Mouse (Mus musculus) embryonic stem cell, embryonic (primary cell): Measurements from ENCODE around the gene Cd34.

Experiments
- CTCF ChIA-PET, 4 experiments: fragments of 300-600 bp in 2 of 4; fragments of 350-600 bp in 2 of 4; sonication (Branson Sonifier 250); formaldehyde crosslinking; loops; one replicate each; lab custom pipeline; 2022; ENCODE audit warnings: inconsistent platforms in 2 of 4; lab: Charles Lee
- POLR2A ChIA-PET, 4 experiments: fragments of 300-600 bp in 2 of 4; fragments of 350-600 bp in 2 of 4; sonication (Branson Sonifier 250); formaldehyde crosslinking; loops; one replicate each; lab custom pipeline; 2022; ENCODE audit warnings: antibody characterized with exemption in 4 of 4, inconsistent platforms in 1 of 4; lab: Charles Lee

The Cd34 gene

DNA sequence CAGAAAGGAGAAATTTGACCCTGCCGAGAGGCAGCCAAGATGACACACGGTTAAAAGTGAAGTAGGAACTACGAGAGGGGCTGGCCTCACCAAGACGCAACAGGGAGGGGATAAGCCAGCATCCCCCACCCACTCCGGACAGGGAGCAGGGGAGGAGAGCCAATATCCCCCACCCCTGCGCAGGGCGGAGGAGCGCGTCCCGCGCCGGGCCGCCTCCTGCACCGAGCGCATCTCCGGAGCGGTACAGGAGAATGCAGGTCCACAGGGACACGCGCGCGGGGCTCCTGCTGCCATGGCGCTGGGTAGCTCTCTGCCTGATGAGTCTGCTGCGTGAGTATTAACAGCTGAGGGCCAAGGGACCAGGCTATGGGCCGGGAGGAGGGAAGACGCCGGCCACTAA is at the start of gene Cd34:
Gene Cd34, plus strand, starts transcription at position 105 of the 400 bp plus-strand sequence.
- POLR2A ChIA-PET = interaction anchor here in 1 of 4 experiments (0.9 to 1.2 kb wide), 2 partner anchors 13 to 29 kb away, joined by 3 read pairs; no protein-coding TSS in a partner anchor
- CTCF ChIA-PET = interaction anchor here in 1 of 4 experiments (1.2 kb wide), 1 partner anchor 59 kb away, joined by 3 read pairs; no protein-coding TSS in a partner anchor

DNA sequence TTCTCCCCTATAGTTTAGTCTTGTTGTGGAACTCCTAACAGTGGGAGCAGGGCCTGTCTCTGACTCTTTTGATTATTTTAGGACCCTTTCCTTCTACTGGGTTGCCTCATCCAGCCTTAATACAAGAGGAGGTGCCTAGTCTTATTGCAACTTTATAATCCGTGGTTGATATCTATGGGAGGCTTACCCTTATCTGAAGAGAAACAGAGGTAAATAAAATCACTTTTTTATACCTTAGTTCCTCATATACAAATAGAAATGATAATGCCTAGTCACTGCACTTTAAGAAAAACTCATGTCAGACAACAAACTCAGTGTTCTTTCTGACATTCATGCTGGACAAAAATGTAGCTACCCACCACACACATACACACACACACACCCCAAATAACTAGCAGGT is 44.1 kb upstream of the Cd34 start:
- CTCF ChIA-PET = interaction anchor here in 1 of 4 experiments (0.9 kb wide), 1 partner anchor 15 kb away, joined by 3 read pairs; no protein-coding TSS in a partner anchor
- POLR2A ChIA-PET = no interaction called here

DNA sequence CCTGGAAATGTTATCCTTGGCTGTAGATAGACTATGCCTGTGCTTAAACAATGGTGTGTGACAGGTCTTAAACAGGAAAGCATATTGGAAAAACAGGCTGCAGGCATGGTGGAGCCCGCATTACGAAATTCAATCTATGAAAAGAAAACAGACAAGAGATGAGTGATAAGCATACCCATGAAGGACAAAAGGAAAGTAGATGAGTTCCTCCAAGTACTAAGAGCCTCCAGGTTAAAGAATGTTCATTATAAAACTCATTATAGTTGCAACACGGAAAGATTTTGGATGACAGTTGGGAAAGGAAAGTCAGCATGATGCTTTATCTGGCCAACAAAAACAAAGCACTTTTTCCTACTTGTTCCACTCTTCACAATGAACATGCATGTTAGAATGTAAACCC is 43.3 kb upstream of the Cd34 start:
- ChIA-PET POLR2A (no interaction called here), CTCF (interaction anchor here in 1 of 4 experiments (0.9 kb wide), 1 partner anchor 16 kb away, joined by 3 read pairs; no protein-coding TSS in a partner anchor)

DNA sequence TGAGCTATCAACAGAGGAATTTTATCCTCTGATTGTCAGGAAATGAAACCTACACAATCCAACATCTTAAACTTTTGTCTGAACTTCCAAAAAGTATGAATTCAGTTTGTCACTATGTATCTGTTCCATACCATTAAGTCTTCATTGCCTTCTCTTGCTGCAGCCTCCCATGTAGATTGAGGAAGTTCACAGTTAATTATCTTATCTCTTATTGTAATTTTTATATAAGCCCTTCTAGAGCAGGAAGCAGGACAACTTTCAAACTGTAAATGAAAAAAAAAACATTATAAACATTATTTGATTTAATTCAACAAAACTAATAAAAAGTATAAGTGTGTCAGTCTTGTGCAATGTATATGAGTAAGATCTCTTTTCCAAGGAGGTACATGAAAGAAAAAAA is 37.5 kb upstream of the Cd34 start:
- CTCF ChIA-PET = no interaction called here
- POLR2A ChIA-PET = no interaction called here

DNA sequence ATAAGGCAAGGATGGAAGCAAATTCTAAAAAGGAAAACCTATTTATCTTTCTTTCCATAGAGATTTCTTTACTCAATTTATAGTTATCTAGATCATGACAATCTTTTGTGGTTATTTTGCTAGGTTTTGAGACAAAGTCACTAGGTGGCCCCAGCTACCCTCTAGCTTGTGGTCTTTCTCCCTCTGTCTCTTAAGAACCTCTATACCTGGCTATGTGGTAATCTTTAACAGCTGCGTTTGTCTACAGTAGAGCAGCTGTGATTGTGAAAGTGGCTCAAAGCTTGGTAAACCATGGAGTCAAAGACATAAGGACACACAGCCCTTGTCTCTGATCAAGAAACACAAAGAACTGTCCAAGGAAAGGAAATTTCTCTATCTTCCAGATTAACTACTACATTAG is 36.8 kb upstream of the Cd34 start:
- ChIA-PET CTCF (no interaction called here), POLR2A (interaction anchor here in 1 of 4 experiments (0.6 kb wide), 1 partner anchor 152 kb away, joined by 5 read pairs; no protein-coding TSS in a partner anchor)

DNA sequence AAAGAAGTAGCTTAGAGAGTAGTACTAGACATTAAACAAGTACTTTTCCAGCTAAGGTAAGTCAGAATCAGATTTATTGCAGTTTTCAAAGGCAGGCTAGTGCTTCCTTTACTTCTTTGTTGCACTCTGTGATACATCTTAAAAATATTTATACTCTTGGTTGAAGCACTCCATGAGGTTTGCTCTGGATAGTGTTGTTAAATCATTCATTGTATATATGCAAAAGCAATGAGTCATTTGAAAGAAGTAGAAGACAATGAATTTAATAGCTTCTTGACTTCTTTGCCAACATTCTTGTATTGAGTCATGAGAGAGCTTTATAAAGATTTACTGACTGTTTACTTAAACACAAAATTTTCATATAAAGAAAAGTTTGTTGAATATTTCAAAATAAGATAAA is 29.7 kb upstream of the Cd34 start:
- ChIA-PET POLR2A (interaction anchor here in 1 of 4 experiments (0.6 kb wide), 1 partner anchor 86 kb away, joined by 3 read pairs; no protein-coding TSS in a partner anchor), CTCF (no interaction called here)

DNA sequence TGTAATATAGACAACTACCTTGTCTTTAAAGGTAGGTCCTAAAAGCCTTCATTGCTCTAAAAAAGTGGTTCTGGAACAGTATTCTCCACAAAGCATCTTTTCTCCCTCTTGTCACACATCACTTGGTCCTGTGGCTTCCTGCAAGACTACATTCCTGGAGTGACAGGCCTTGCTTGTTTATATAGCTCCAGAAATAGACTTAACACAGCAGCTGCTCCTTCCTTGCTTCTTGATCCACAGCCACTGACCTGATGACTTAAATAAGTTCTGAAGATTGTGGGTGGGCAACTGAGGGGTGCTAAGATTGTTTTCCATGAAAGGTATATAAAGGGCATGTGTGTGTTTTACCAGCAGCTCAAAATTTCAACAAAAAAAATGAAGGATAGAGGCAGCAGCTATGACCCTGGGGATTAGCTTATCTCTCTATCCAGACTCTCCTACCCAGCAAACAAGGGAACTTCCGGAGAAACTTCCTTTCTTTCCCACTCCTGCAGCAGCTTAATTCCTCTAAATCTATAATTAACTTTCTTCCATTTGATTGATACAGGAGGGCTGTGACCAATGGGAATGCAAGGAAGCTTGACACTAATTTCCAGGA is 12.8 kb upstream of the Cd34 start:
- POLR2A ChIA-PET = interaction anchor here in 1 of 4 experiments (1.0 kb wide), 1 partner anchor 13 kb away, joined by 3 read pairs; the partner anchor contains the start of gene Cd34
- CTCF ChIA-PET = no interaction called here

DNA sequence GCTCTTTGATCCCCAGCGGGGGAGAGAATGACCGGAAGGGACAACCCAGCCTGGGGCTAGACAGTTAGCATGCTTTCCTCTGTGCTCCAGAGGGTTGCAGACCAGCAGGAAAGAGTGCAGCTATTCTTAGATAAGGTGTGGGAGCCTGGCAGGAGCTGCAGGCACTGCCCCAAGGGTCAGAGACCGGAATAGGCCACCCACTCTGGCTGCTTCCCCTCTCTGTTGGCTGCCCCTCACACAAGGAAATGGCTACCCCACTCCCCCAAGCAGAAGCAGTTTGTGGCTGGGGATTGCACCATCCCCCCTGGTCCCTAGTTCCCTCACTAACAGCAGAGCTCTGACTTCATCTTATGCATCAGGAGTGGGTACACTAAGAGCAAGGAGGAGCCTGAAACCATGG is 10.7 kb upstream of the Cd34 start:
- ChIA-PET CTCF (interaction anchor here in 1 of 4 experiments (1.4 kb wide), 1 partner anchor 48 kb away, joined by 3 read pairs; no protein-coding TSS in a partner anchor), POLR2A (no interaction called here)

DNA sequence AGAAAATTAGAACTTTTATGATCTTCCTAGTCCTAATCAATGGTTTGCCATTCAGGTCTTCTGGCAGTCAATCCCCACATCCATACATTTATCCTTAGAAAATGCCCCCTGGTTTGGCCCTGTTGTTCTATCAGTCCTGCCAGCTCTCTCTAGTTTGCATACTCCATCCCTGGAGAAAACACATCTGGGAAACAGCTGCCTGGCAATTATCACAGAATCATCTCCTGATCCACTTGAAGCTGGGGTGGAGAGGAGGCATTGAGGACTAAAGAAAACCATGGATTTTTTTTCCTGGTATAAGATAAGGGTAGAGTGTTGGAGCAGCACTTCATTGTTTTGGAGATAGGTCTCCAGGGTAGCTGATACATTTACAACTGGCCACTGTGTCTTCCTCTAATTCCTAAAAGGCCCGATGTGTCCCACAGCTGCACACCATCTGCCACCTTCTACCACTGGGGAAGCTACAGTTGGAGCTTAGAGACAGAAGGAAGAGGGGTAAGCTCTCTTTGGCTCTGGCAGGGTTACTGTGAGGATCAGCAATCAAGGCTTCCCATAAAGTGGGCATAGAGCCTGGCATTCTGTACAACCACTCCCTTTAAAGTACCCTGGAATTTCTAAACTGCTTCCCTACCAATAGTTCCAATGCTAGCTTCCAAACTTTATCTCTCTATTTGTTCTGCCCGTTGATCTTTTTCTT is 9.2 kb upstream of the Cd34 start:
- ChIA-PET CTCF (no interaction called here), POLR2A (no interaction called here)

DNA sequence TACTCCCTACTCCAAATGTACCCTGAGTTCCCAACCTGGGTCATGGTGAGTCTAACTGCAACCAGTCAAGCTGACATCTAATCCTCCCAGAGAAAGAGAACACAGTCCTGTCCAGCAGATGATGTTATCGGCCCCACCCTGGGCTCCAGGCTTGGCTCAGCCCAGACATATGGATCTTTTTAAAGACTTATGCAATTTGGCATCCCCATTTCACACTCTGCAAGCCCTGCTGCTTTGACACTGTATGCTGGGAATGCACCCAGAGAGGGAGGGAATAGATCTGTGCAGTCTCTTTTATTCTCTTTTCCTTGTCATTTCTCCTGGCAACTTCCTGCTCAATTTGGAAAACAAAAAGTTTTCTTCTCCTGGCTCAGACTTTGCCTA is 8.7 kb upstream of the Cd34 start:
- ChIA-PET CTCF (no interaction called here), POLR2A (no interaction called here)

DNA sequence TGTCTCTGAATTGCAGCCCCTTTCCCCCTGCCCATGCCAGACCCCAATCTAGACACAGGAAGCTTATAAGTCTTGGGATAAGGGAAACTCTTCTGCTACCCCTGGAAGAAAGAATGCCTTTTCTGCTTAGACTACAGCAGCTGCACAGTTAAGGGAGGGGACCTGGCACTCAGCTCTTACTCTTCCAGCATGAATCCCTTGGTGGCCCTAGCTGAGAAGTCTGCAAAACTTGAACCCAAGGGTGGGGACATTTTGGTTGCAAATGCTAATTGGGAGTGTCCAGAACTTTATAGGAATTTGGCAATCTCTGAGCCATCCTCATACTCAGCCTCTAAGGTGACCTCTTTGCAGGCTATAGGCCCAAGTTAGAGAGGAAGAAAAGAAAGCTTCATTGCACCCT is 7.9 kb upstream of the Cd34 start:
- CTCF ChIA-PET = no interaction called here

DNA sequence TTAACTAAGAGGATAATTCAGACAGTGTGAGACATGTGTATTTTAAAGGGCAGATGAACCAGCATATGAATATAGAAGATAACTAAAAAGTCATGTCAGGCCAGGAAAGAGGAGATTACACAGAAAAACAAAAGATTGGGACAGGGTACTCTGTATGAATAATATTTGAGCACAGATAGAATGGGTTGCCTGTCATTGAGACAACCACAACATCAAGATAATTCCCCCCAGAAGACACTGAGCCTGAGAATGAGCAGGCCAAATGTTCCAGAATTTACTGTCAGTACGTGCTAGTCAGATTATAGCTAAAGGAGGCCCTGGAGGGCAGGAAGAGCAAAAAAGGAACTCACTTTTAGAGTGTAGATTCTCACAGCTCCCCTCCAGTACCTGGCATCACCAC is 3.3 kb upstream of the Cd34 start:
- ChIA-PET POLR2A (interaction anchor here in 1 of 4 experiments (0.6 kb wide), 1 partner anchor 134 kb away, joined by 3 read pairs; no protein-coding TSS in a partner anchor), CTCF (interaction anchor here in 1 of 4 experiments (0.7 kb wide), 1 partner anchor 293 kb away, joined by 3 read pairs; no protein-coding TSS in a partner anchor)

More for the DNA sequence above, 7.9 kb upstream of the Cd34 start:
- POLR2A ChIA-PET = interaction anchor here in 1 of 4 experiments (0.6 kb wide), 1 partner anchor 37 kb away, joined by 3 read pairs; no protein-coding TSS in a partner anchor

DNA sequence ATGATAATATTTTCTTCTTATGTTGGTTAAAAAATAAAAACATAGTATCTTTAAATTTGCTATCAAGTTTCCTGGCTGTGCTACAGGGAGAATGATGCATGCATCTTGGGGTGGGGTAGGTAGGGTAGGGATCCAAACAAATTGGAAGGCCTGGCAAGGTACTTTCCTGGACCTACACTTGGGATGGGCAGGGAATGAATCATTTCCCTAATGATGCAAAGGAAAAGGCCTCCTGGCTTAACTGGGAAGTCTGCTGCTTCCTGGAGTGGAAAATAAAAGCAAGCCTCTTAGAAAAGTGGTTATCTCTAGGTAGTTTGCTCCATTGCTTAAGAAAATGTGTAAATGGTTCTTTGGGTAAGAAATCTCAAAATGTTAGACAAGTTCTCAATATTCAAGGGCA is 2.9 kb downstream of the Cd34 start:
- ChIA-PET POLR2A (interaction anchor here in 1 of 4 experiments (0.7 kb wide), 1 partner anchor 197 kb away, joined by 4 read pairs; no protein-coding TSS in a partner anchor), CTCF (no interaction called here)

DNA sequence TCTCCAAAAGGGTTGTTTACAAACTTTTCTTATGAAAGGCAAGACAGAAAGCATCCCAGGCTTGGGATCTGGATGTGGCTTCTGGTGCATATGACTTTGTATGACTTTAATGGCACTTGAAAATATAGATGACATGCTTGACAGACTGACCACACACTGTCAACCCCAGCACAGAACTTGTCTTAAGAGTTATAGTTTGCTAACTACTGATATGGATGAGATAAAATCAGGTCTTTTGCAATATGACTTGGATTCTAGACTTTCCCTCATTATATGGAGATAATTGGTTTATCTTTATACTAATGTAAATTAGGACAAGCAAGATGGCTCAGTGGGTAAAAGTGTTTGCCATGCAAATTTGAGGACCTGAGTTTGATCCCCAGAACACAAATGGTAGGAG is 4.3 kb downstream of the Cd34 start:
- ChIA-PET POLR2A (no interaction called here), CTCF (no interaction called here)

DNA sequence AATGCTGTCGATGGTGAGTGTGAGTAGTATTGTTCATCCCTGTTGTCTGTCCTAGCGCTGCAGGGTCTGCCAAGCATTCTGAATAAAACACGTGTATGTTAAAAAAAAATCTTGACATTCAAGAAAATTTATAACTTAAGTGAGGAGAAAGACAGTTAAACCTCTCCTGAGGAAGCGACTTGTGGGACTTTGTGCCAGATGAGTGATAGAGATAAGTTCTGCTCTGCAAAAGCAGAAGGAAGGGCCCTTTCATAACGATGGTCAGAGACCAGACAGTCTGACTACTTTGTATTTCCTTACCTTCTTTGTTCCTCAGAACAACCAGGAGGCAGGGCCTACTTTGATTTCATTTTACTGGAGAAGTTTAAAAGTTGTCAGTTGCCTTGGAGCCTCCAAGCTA is 4.9 kb downstream of the Cd34 start:
- CTCF ChIA-PET = no interaction called here
- POLR2A ChIA-PET = interaction anchor here in 1 of 4 experiments (0.5 kb wide), 1 partner anchor 1718 kb away, joined by 3 read pairs; no protein-coding TSS in a partner anchor

DNA sequence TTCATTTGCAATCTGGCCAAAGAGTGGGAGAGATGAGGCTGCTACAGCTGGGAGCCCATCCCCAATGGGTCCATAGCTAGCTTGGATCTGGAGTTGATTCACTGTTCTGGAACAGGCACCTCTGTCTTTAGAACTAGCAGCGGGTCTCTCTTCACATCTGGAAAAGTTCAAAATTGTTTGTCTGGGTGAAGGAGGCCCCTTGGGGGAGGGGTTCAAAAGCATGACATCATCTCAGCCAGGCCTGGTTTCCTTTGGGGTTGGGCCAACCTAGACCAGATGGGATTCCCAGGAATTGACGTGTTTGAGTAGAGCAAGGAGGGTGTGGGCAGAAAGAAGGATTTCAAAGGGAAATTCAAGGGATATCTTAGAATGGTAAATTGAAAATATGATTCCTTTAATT is 6.8 kb downstream of the Cd34 start:
- POLR2A ChIA-PET = no interaction called here
- CTCF ChIA-PET = interaction anchor here in 1 of 4 experiments (1.0 kb wide), 1 partner anchor 66 kb away, joined by 3 read pairs; no protein-coding TSS in a partner anchor

DNA sequence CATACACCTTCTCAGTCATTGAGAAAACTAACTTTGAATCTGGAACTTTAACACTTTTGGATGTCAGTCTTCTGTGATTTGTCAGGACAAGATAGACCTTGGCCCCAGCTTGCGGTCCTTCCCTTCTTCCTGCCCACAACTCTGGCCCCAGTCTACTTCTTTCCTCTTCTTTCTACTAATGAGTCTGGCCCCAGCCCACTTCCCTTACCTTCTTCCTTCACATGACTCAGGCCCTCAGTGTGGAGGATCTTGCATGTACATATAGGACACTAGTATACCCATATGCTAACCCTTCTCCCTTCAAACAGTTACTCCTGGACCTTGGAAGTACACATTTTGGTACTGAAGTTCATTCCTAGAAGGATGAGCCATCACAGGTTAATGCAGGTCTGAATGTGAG is 7.8 kb downstream of the Cd34 start:
- ChIA-PET CTCF (no interaction called here), POLR2A (no interaction called here)

DNA sequence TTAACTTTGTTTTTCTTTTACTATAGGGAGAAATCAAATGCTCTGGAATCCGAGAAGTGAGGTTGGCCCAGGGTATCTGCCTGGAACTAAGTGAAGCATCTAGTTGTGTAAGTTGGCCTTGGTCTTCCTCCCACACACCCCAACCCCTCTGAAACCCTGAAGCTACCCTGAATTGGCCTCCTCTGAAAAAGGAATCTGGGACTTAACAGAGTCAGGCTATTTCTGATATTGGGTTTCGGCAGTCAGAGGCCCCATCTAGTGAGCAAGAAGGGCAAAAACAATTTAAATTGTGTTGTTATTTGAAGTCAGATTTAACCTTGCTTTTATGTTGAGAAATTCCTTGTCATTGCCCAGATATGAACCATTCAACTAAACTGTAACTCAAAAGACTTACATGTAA is 12.3 kb downstream of the Cd34 start:
- POLR2A ChIA-PET = no interaction called here
- CTCF ChIA-PET = interaction anchor here in 1 of 4 experiments (0.6 kb wide), 1 partner anchor 39 kb away, joined by 3 read pairs; no protein-coding TSS in a partner anchor

DNA sequence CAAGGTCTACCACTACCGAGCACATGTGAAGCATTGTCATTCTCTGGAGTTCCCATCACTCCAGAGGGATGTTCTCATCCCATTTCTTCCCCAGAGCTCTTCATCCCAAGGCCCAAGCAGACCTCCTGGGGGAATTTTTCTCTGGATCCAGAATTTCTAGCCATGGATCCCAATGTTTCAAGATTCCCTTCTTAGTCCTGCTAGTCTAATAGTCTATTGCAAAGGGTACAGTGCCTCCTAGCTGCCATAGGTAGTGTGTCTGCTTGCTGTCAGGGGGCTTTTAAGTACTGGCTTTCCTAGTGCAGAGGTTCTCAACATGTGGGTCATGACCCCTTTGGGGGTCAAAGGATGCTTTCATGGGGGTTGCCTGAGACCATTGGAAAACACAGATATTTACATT is 14.3 kb downstream of the Cd34 start:
- CTCF ChIA-PET = interaction anchor here in 2 of 4 experiments (0.5 to 1.7 kb wide), 2 partner anchors 73 to 134 kb away, joined by 5 to 8 read pairs; no protein-coding TSS in a partner anchor

DNA sequence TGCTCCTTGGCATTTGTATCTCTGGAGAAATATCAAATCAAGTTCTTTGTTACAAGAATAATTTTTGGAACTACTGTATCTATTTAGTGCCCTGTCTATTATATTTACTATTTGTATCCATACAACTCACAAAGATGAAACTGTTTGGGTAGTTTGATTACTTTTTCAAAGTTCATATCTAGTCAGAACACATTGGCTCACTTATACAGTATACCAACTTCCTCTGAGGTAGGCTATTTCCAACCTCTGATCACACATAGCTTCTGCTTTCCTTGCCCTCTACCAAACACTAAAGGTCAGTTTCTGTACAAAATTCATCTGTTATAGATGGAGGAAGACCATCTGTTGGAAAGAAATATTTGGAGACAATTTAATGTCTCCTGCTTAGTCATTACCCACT is 16.1 kb downstream of the Cd34 start:
- POLR2A ChIA-PET = no interaction called here
- CTCF ChIA-PET = no interaction called here

More for the DNA sequence above, 14.3 kb downstream of the Cd34 start:
- POLR2A ChIA-PET = no interaction called here
